Comparison of ENCODE assay signal across 26 mouse cellular contexts in the genomic region with DNA sequence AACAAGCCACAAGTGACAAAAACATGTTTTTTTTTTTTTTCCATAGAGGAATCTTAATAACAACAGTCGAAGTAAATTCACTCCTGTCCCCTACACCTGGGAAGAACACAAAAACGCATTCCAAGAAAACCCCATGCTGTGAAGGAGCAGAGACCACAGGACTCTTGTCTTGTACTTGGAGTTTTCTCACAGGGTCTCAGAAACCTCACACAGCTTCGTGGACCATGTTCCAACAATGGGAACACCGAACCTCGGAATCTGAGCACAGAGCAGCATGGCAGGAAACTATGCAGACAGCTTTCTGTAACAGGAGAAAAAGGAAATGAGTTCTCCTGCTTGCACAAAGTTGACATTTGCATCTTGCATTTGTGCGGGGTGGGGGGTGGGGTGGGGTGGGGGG. TPM values are rescaled to one million over a fixed set of nuclear protein-coding genes. Genes with fewer than 3 reads are reported as not detected.
DNase-seq lines count a peak whose midpoint lies in the region; ATAC-seq and TF ChIP-seq lines count a peak whose summit lies in the region.
"Had no signal": no experiment of that assay in that cellular context is flagged by ENCODE, and none has a peak within 500 bp of the region (broad histone marks: within the 10 kb centered on the region; RNA-seq: fewer than 3 reads in every experiment).

No protein-coding gene starts in this region.

- no peaks in the 10 kb centered on the region for H3K36me3 ChIP-seq in forebrain, embryonic 11.5 days (ENCODE audit: control insufficient read depth, insufficient read depth, low read length)
- no peaks in the 10 kb centered on the region for H3K36me3 ChIP-seq in forebrain, postnatal 0 days (ENCODE audit: insufficient read depth)
- H3K36me3 ChIP-seq in intestine, postnatal 0 days (ENCODE audit: control insufficient read depth, insufficient read depth), result no peaks in the 10 kb centered on the region
- H3K36me3 ChIP-seq: embryonic facial prominence, embryonic 10.5 days; G1E; heart, embryonic 12.5 days; hindbrain, embryonic 15.5 days had no signal

- DNase-seq in forebrain, embryonic 11.5 days (ENCODE audit: low spot score), result peak; percentile 31
- DNase-seq in forebrain, postnatal 0 days, result no peak
- DNase-seq in ES-CJ7 (ENCODE audit: low read depth, low spot score), result peak; percentile 88
- no peak for DNase-seq in kidney, postnatal 10 days
- no peak for DNase-seq in cerebellum, adult 18-20 months
- DNase-seq in urinary bladder, adult 18-20 months (ENCODE audit: low spot score in 2 of 2), result no peak
- DNase-seq: adrenal gland, postnatal 14 days; B cell, adult 2 months; cerebellum, adult 11-12 months; cerebellum, postnatal 10 days; heart, adult 2 months; heart, postnatal 36 days; kidney, adult 2 months had no signal

- H3K27me3 ChIP-seq in forebrain, embryonic 11.5 days (ENCODE audit: control insufficient read depth, insufficient read depth, low read length), result no peaks in the 10 kb centered on the region
- no peaks in the 10 kb centered on the region for H3K27me3 ChIP-seq in forebrain, postnatal 0 days (ENCODE audit: insufficient read depth, low read length)
- no peaks in the 10 kb centered on the region for H3K27me3 ChIP-seq in intestine, postnatal 0 days (replicated peaks; ENCODE audit: control insufficient read depth, insufficient read depth, low read length)
- H3K27me3 ChIP-seq: heart, embryonic 12.5 days; hindbrain, embryonic 15.5 days had no signal

- TF ChIP-seq CTCF in forebrain, postnatal 0 days (IDR thresholded peaks at IDR 0.05; ENCODE audit: low read depth), result no peak
- TF ChIP-seq CTCF in intestine, postnatal 0 days (IDR thresholded peaks at IDR 0.05; ENCODE audit: low read depth), result no peak

- H3K27ac ChIP-seq in forebrain, embryonic 11.5 days (ENCODE audit: low read depth, low read length), result no peak overlapping the region
- H3K27ac ChIP-seq in forebrain, postnatal 0 days (ENCODE audit: low read depth, low read length), result no peak overlapping the region
- 0 out of 2 replicates have a peak overlapping the region, but pooled peaks have one; percentile 76 for H3K27ac ChIP-seq in intestine, postnatal 0 days (ENCODE audit: low read depth, low read length)
- H3K27ac ChIP-seq: embryonic facial prominence, embryonic 10.5 days; heart, adult 2 months; hindbrain, embryonic 15.5 days had no signal

- peaks cover 8% of the 10 kb centered on the region for H3K4me1 ChIP-seq in forebrain, embryonic 11.5 days (replicated peaks; ENCODE audit: control insufficient read depth, insufficient read depth, low read length)
- H3K4me1 ChIP-seq in forebrain, postnatal 0 days (ENCODE audit: insufficient read depth), result peaks cover 15% of the 10 kb centered on the region
- peaks cover 10% of the 10 kb centered on the region for H3K4me1 ChIP-seq in intestine, postnatal 0 days (replicated peaks; ENCODE audit: control insufficient read depth, insufficient read depth, low read length)

- no peaks in the 10 kb centered on the region for H3K9me3 ChIP-seq in forebrain, embryonic 11.5 days (ENCODE audit: control insufficient read depth, low read length)
- no peaks in the 10 kb centered on the region for H3K9me3 ChIP-seq in forebrain, postnatal 0 days (ENCODE audit: low read length)
- no peaks in the 10 kb centered on the region for H3K9me3 ChIP-seq in intestine, postnatal 0 days (ENCODE audit: control insufficient read depth)
- H3K9me3 ChIP-seq: embryonic facial prominence, embryonic 10.5 days; G1E; heart, embryonic 12.5 days; hindbrain, embryonic 15.5 days had no signal

- H3K9ac ChIP-seq in forebrain, embryonic 11.5 days (ENCODE audit: low read length), result no peak overlapping the region
- H3K9ac ChIP-seq in forebrain, postnatal 0 days, result no peak overlapping the region
- H3K9ac ChIP-seq in intestine, postnatal 0 days (ENCODE audit: low read depth, low read length), result no peak overlapping the region
- H3K9ac ChIP-seq: heart, embryonic 12.5 days; hindbrain, embryonic 15.5 days had no signal

- no peak overlapping the region for H3K4me3 ChIP-seq in forebrain, embryonic 11.5 days (ENCODE audit: low read depth, low read length)
- no peak overlapping the region for H3K4me3 ChIP-seq in forebrain, postnatal 0 days (ENCODE audit: low read depth, low read length)
- no peak overlapping the region for H3K4me3 ChIP-seq in intestine, postnatal 0 days (ENCODE audit: low read depth, low read length)
- H3K4me3 ChIP-seq: embryonic facial prominence, embryonic 10.5 days; heart, adult 2 months; heart, embryonic 12.5 days; hindbrain, embryonic 15.5 days had no signal

- 66% methylated on average over 6 of the region's 6 CpGs for WGBS in forebrain, embryonic 11.5 days
- 63% methylated on average over 6 of the region's 6 CpGs for WGBS in forebrain, postnatal 0 days
- 59% methylated on average over 6 of the region's 6 CpGs for WGBS in intestine, postnatal 0 days

- no peak overlapping the region for H3K4me2 ChIP-seq in forebrain, embryonic 11.5 days (ENCODE audit: low read depth, low read length, severe bottlenecking)
- no peak overlapping the region for H3K4me2 ChIP-seq in forebrain, postnatal 0 days (ENCODE audit: low read depth)
- no peak overlapping the region for H3K4me2 ChIP-seq in intestine, postnatal 0 days (replicated peaks; ENCODE audit: low read depth)
- H3K4me2 ChIP-seq: heart, embryonic 12.5 days; hindbrain, embryonic 15.5 days had no signal

- ATAC-seq in forebrain, embryonic 11.5 days (replicated peaks; ENCODE audit: low FRiP score), result no peak
- no peak for ATAC-seq in forebrain, postnatal 0 days
- no peak for ATAC-seq in intestine, postnatal 0 days
- ATAC-seq: activated CD4-positive, CD25-positive, alpha-beta regulatory T cell, adult 4 months; CD4-positive, CD25-positive, alpha-beta regulatory T cell, adult 4 months; forebrain, embryonic 14.5 days; inflammation-experienced regulatory T-cells, adult 6 months had no signal

RNA-seq across cellular contexts. Expression of gene Bcar1, which starts 5.2 kb away (rescaled TPM):
- 60.1 and 60.8 TPM in 2 replicates for polyA plus RNA-seq in forebrain, embryonic 11.5 days (2014; fragmentation: Nextera tagmentation; extraction: Ambion mirVana)
- total RNA-seq in forebrain, postnatal 0 days (2014; rRNA removed), result 53.4 and 60.3 TPM in 2 replicates
- polyA plus RNA-seq in forebrain, postnatal 0 days (2015; fragmentation: Nextera tagmentation; extraction: Ambion mirVana), result 43.4 and 47.0 TPM in 2 replicates
- 38.8 and 41.1 TPM in 2 replicates for polyA plus RNA-seq in intestine, postnatal 0 days (2015; fragmentation: Nextera tagmentation; extraction: Ambion mirVana)

RNA-seq across cellular contexts. Expression of gene Ctrb1, which starts 58.0 kb away (rescaled TPM):
- polyA plus RNA-seq in forebrain, embryonic 11.5 days (2014; fragmentation: Nextera tagmentation; extraction: Ambion mirVana), result not detected in 2 replicates
- not detected in 2 replicates for total RNA-seq in forebrain, postnatal 0 days (2014; rRNA removed)
- polyA plus RNA-seq in forebrain, postnatal 0 days (2015; fragmentation: Nextera tagmentation; extraction: Ambion mirVana), result not detected in 2 replicates
- 75.8 and 118 TPM in 2 replicates for polyA plus RNA-seq in intestine, postnatal 0 days (2015; fragmentation: Nextera tagmentation; extraction: Ambion mirVana)
- total RNA-seq: adrenal gland, adult 18-20 months; G1E; heart, adult 2 months; heart, postnatal 36 days had no signal
- polyA plus RNA-seq: activated CD4-positive, CD25-positive, alpha-beta regulatory T cell, adult 4 months; CD4-positive, CD25-positive, alpha-beta regulatory T cell, adult 4 months; embryonic facial prominence, embryonic 10.5 days; embryonic facial prominence, embryonic 14.5 days; forebrain, embryonic 14.5 days; G1E; heart, embryonic 12.5 days; heart, postnatal 0 days; hindbrain, embryonic 11.5 days; inflammation-experienced regulatory T-cells, adult 6 months had no signal

Comparison
In these comparisons a context has a peak if more than half of its experiments do, and no peak if none do; other contexts are left out.
1. DNase-seq: peak in forebrain, embryonic 11.5 days (single experiment) and ES-CJ7 (single experiment); none in forebrain, postnatal 0 days (single experiment), kidney, postnatal 10 days (single experiment), cerebellum, adult 18-20 months (0 of 2) and urinary bladder, adult 18-20 months (0 of 2).
2. RNA of gene Ctrb1, which starts 58.0 kb away (polyA plus RNA-seq): 75.8 to 118 TPM in intestine, postnatal 0 days; not detected in forebrain, embryonic 11.5 days and not detected in forebrain, postnatal 0 days; every median in the first group is over 10 times any median in the second.